Mouse (Mus musculus) heart, embryonic 11.5 days (tissue): ENCODE results near the gene Kif26b. TPM values are rescaled to one million over a fixed set of nuclear protein-coding genes. Genes with fewer than 3 reads are reported as not detected.

Experiments
- ATAC-seq: fragments of 200-750 bp; cut with Nextera tagmentation; replicated peaks from 2 replicates; pipeline ENCODE4 v1.8.0; 2017; ENCODE audit warnings: moderate library complexity; ENCODE audit not compliant: insufficient number of reproducible peaks, low FRiP score, low TSS enrichment
- H3K27ac ChIP-seq: fragments of 300-500 bp; sonication (generic); 2 replicates; pipeline ENCODE4 v1.5.1; 2014; ENCODE audit warnings: mild to moderate bottlenecking, low read depth, low read length
- H3K27me3 ChIP-seq: fragments of 300-500 bp; sonication (generic); 2 replicates; pipeline ENCODE4 v1.6.1; 2014; ENCODE audit warnings: mild to moderate bottlenecking, low read length, mixed read lengths; ENCODE audit not compliant: control insufficient read depth, insufficient read depth
- H3K36me3 ChIP-seq: fragments of 300-500 bp; sonication (generic); 2 replicates; pipeline ENCODE4 v1.6.1; 2014; ENCODE audit warnings: mild to moderate bottlenecking, low read length, moderate library complexity, mixed read lengths; ENCODE audit not compliant: control insufficient read depth, insufficient read depth
- H3K4me1 ChIP-seq: fragments of 300-500 bp; sonication (generic); 2 replicates; pipeline ENCODE4 v1.6.1; 2014; ENCODE audit warnings: low read length; ENCODE audit not compliant: control insufficient read depth, insufficient read depth
- H3K4me2 ChIP-seq: fragments of 300-500 bp; sonication (generic); 2 replicates; pipeline ENCODE4 v1.6.1; 2014; ENCODE audit warnings: mild to moderate bottlenecking, moderate library complexity
- H3K4me3 ChIP-seq: fragments of 300-500 bp; sonication (generic); 2 replicates; pipeline ENCODE4 v1.5.1; 2014; ENCODE audit warnings: low read depth, low read length
- H3K9ac ChIP-seq: fragments of 300-500 bp; sonication (generic); 2 replicates; pipeline ENCODE4 v1.6.1; 2014; ENCODE audit warnings: mild to moderate bottlenecking, low read depth, low read length, moderate library complexity
- H3K9me3 ChIP-seq: fragments of 300-500 bp; sonication (generic); replicated peaks from 2 replicates; pipeline ENCODE4 v1.6.1; 2016; ENCODE audit warnings: low read length; ENCODE audit not compliant: control insufficient read depth
- WGBS: fragments of 180-500 bp; shearing (Covaris S2); extraction: QIAGEN DNeasy Blood & Tissue Kit; methylation state at CpG from one replicate; pipeline ENCODE4 v1.1.7; 2014; ENCODE audit not compliant: insufficient replicate concordance; 5-methylcytosine and 5-hydroxymethylcytosine counted together
- polyA plus RNA-seq: library from polyadenylated mRNA; unstranded; fragments of >200 nt; fragmentation: Nextera tagmentation; extraction: Ambion mirVana; gene quantifications from 2 replicates; pipeline ENCODE4 v1.2.1, GENCODE M21; 2014

Kif26b gene
- polyA plus RNA-seq, 1 experiment from 2014 or later, result 18.9 TPM

GRCm38 (mm10) chr1:178850569-178850968 lies 321.6 kb downstream of the Kif26b start:
- H3K9ac ChIP-seq, result no peak overlapping the region
- H3K4me3 ChIP-seq, result no peak overlapping the region
- H3K27ac ChIP-seq, result no peak overlapping the region
- H3K9me3 ChIP-seq, result no peaks in the 10 kb centered on the region
- 0 out of 2 replicates have a peak, but pooled peaks cover 3% of the 10 kb centered on the region for H3K4me1 ChIP-seq
- WGBS, result 61% methylated on average over 1 of the region's 1 CpGs
- H3K27me3 ChIP-seq, result no peaks in the 10 kb centered on the region
- H3K4me2 ChIP-seq, result no peak overlapping the region
- H3K36me3 ChIP-seq, result no peaks in the 10 kb centered on the region
- no peak for ATAC-seq

DNA sequence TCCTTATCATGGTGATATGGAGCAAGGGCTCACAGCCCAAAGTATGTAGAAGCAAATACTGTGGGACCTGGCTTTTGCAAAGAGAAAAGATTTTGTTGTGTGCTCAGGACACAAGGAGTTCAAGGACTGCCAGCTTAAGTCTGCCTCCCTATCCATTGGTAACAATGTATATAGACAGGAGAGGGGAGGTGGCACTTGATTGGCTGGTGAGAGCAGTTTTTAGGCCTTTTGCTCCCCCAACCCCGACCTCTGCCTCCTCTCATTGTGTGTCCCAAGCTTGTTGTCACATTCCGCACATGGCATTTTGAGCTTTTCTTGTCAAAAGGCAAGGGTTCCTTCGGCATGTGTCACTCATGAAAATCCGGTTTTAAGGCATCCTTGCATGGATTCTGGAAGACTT lies 326.0 kb downstream of the Kif26b start:
- Histone ChIP-seq H3K27ac (no peak overlapping the region), H3K36me3 (no peaks in the 10 kb centered on the region), H3K9ac (no peak overlapping the region), H3K4me2 (no peak overlapping the region), H3K4me3 (no peak overlapping the region), H3K4me1 (0 out of 2 replicates have a peak, but pooled peaks cover 3% of the 10 kb centered on the region), H3K27me3 (no peaks in the 10 kb centered on the region), H3K9me3 (no peaks in the 10 kb centered on the region)
- no peak for ATAC-seq
- WGBS, result 80% methylated on average over 4 of the region's 4 CpGs

DNA sequence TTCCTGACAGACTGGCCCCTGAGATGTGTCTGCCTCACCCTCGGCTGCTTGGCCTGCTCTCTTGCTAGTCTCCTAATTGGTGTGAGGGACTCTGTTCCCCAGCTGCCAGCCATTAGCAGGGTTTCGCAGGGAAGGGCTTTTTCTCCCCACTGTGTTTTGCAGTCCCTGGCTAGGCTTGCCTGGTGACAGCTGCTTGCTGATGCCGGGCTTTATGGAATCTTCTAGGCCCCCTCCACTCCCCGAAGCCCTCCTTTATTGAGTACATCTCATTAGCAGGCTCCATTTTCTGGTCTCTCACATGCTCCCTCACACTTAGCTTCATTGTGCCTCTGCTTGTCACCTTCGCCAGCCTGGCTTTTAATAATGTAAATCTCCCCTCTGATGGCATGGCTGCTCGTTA lies 327.0 kb downstream of the Kif26b start:
- H3K4me3 ChIP-seq, result no peak overlapping the region
- no peak for ATAC-seq
- WGBS, result 67% methylated on average over 6 of the region's 6 CpGs

GRCm38 (mm10) chr1:178860671-178861391 lies 331.9 kb downstream of the Kif26b start:
- H3K4me3 ChIP-seq, result no peak overlapping the region
- WGBS, result 78% methylated on average over 8 of the region's 8 CpGs
- ATAC-seq, result no peak
- no peak overlapping the region for H3K4me2 ChIP-seq
- H3K27me3 ChIP-seq, result no peaks in the 10 kb centered on the region
- H3K9ac ChIP-seq, result no peak overlapping the region
- no peaks in the 10 kb centered on the region for H3K9me3 ChIP-seq
- H3K4me1 ChIP-seq, result 0 out of 2 replicates have a peak, but pooled peaks cover 3% of the 10 kb centered on the region
- no peaks in the 10 kb centered on the region for H3K36me3 ChIP-seq
- H3K27ac ChIP-seq, result no peak overlapping the region

More for the DNA sequence above, 327.0 kb downstream of the Kif26b start:
- Histone ChIP-seq H3K36me3 (no peaks in the 10 kb centered on the region), H3K4me2 (no peak overlapping the region), H3K9ac (no peak overlapping the region), H3K9me3 (no peaks in the 10 kb centered on the region), H3K27ac (no peak overlapping the region), H3K4me1 (0 out of 2 replicates have a peak, but pooled peaks cover 3% of the 10 kb centered on the region), H3K27me3 (no peaks in the 10 kb centered on the region)

GRCm38 (mm10) chr1:178861392-178861762 lies 332.5 kb downstream of the Kif26b start:
- Histone ChIP-seq H3K27me3 (no peaks in the 10 kb centered on the region), H3K27ac (no peak overlapping the region), H3K4me2 (no peak overlapping the region), H3K9ac (no peak overlapping the region), H3K4me1 (0 out of 2 replicates have a peak, but pooled peaks cover under 1% of the 10 kb centered on the region), H3K9me3 (no peaks in the 10 kb centered on the region), H3K36me3 (no peaks in the 10 kb centered on the region), H3K4me3 (no peak overlapping the region)
- 86% methylated on average over 8 of the region's 8 CpGs for WGBS
- no peak for ATAC-seq

- WGBS, result 84% methylated on average over 6 of the region's 6 CpGs
Measured at GRCm38 (mm10) chr1:178863756-178864155, 334.8 kb downstream of the Kif26b start.

GRCm38 (mm10) chr1:178864297-178864696 lies 335.4 kb downstream of the Kif26b start:
- no peak overlapping the region for H3K9ac ChIP-seq
- H3K4me1 ChIP-seq, result no peaks in the 10 kb centered on the region
- no peak for ATAC-seq
- H3K27ac ChIP-seq, result no peak overlapping the region
- H3K4me2 ChIP-seq, result no peak overlapping the region
- H3K9me3 ChIP-seq, result no peaks in the 10 kb centered on the region
- 0 out of 2 replicates have a peak, but pooled peaks cover 5% of the 10 kb centered on the region for H3K36me3 ChIP-seq
- 93% methylated on average over 4 of the region's 4 CpGs for WGBS
- no peaks in the 10 kb centered on the region for H3K27me3 ChIP-seq
- no peak overlapping the region for H3K4me3 ChIP-seq

More at GRCm38 (mm10) chr1:178863756-178864155, 334.8 kb downstream of the Kif26b start:
- no peak overlapping the region for H3K4me3 ChIP-seq
- no peak overlapping the region for H3K27ac ChIP-seq
- H3K9me3 ChIP-seq, result no peaks in the 10 kb centered on the region
- no peak overlapping the region for H3K4me2 ChIP-seq
- ATAC-seq, result no peak
- H3K27me3 ChIP-seq, result no peaks in the 10 kb centered on the region
- H3K36me3 ChIP-seq, result 0 out of 2 replicates have a peak, but pooled peaks cover 5% of the 10 kb centered on the region
- H3K9ac ChIP-seq, result no peak overlapping the region
- no peaks in the 10 kb centered on the region for H3K4me1 ChIP-seq

- H3K27ac ChIP-seq, result no peak overlapping the region
- H3K9me3 ChIP-seq, result no peaks in the 10 kb centered on the region
- H3K36me3 ChIP-seq, result peaks cover 8% of the 10 kb centered on the region; the same call in 1 of the 2 replicates
- no peak overlapping the region for H3K9ac ChIP-seq
- no peak overlapping the region for H3K4me3 ChIP-seq
- H3K4me1 ChIP-seq, result no peaks in the 10 kb centered on the region
- no peak overlapping the region for H3K4me2 ChIP-seq
- WGBS, result 84% methylated on average over 4 of the region's 4 CpGs
- no peak for ATAC-seq
- no peaks in the 10 kb centered on the region for H3K27me3 ChIP-seq
Measured at GRCm38 (mm10) chr1:178866757-178867156, 337.8 kb downstream of the Kif26b start.

- no peak overlapping the region for H3K4me2 ChIP-seq
- H3K27ac ChIP-seq, result no peak overlapping the region
- no peak for ATAC-seq
- H3K27me3 ChIP-seq, result no peaks in the 10 kb centered on the region
- H3K4me3 ChIP-seq, result no peak overlapping the region
- no peak overlapping the region for H3K9ac ChIP-seq
- peaks cover 13% of the 10 kb centered on the region for H3K36me3 ChIP-seq
- no peaks in the 10 kb centered on the region for H3K4me1 ChIP-seq
- H3K9me3 ChIP-seq, result no peaks in the 10 kb centered on the region
- WGBS, result 88% methylated on average over 3 of the region's 3 CpGs
Measured at GRCm38 (mm10) chr1:178871055-178871454, 342.1 kb downstream of the Kif26b start.
